Comparison of ENCODE assay signal across 8 mouse cellular contexts in genomic region chr9:114415701-114416100, GRCm38 (mm10). TPM values are rescaled to one million over a fixed set of nuclear protein-coding genes. Genes with fewer than 3 reads are reported as not detected.
DNase-seq lines count a peak whose midpoint lies in the region; ATAC-seq and TF ChIP-seq lines count a peak whose summit lies in the region.

No protein-coding gene starts in this region.

- no peaks in the 10 kb centered on the region for H3K27me3 ChIP-seq in MEL (ENCODE audit: control insufficient read depth in 1 of 2, insufficient read depth in 2 of 2, low read length in 2 of 2)
- no peaks in the 10 kb centered on the region for H3K27me3 ChIP-seq in cerebellum, adult 2 months (ENCODE audit: control insufficient read depth, insufficient read depth, low read length)
- H3K27me3 ChIP-seq in limb, embryonic 11.5 days (ENCODE audit: control insufficient read depth, insufficient read depth, low read length) = no peaks in the 10 kb centered on the region
- H3K27me3 ChIP-seq in neural tube, embryonic 11.5 days (ENCODE audit: control insufficient read depth, insufficient read depth, low read length) = no peaks in the 10 kb centered on the region

- no peak for ATAC-seq in limb, embryonic 11.5 days (ENCODE audit: insufficient number of reproducible peaks, low FRiP score, low TSS enrichment, low read depth)
- ATAC-seq in neural tube, embryonic 11.5 days (ENCODE audit: insufficient read depth, low FRiP score, low TSS enrichment) = no peak

- no peak overlapping the region for H3K9ac ChIP-seq in MEL (ENCODE audit: control insufficient read depth, low read depth, low read length, poor library complexity, severe bottlenecking)
- no peak overlapping the region for H3K9ac ChIP-seq in limb, embryonic 11.5 days (ENCODE audit: low read length)
- no peak overlapping the region for H3K9ac ChIP-seq in neural tube, embryonic 11.5 days (ENCODE audit: low read length)

- no peak overlapping the region for H3K27ac ChIP-seq in MEL (ENCODE audit: control insufficient read depth, low read depth, low read length)
- H3K27ac ChIP-seq in cerebellum, adult 2 months (ENCODE audit: insufficient read depth, low read length) = no peak overlapping the region
- no peak overlapping the region for H3K27ac ChIP-seq in limb, embryonic 11.5 days (replicated peaks; ENCODE audit: low read depth, low read length)
- no peak overlapping the region for H3K27ac ChIP-seq in neural tube, embryonic 11.5 days (ENCODE audit: low read depth, low read length)

- no peak overlapping the region for H3K4me3 ChIP-seq in MEL (ENCODE audit: control insufficient read depth in 1 of 2, insufficient read depth in 1 of 2, low read depth in 2 of 2, low read length in 2 of 2)
- no peak overlapping the region for H3K4me3 ChIP-seq in cerebellum, adult 2 months (replicated peaks; ENCODE audit: insufficient read depth, low read depth, low read length)
- H3K4me3 ChIP-seq in limb, embryonic 11.5 days (ENCODE audit: low read depth, low read length) = no peak overlapping the region
- H3K4me3 ChIP-seq in neural tube, embryonic 11.5 days (ENCODE audit: low read depth, low read length) = no peak overlapping the region

- no peak for TF ChIP-seq EP300 in MEL (IDR thresholded peaks at IDR 0.05; ENCODE audit: low read depth in 1 of 2, low read length in 2 of 2)

- no peak for TF ChIP-seq POLR2A in MEL (IDR thresholded peaks at IDR 0.05; ENCODE audit: control insufficient read depth in 1 of 2, insufficient read depth in 1 of 2, low read depth in 1 of 2, low read length in 2 of 2, poor library complexity in 1 of 2)
- no peak for TF ChIP-seq POLR2A in cerebellum, adult 2 months (IDR thresholded peaks at IDR 0.05; ENCODE audit: borderline replicate concordance, insufficient read depth, low read length)

- WGBS in cerebellum, adult 2 months = 21% methylated on average over 11 of the region's 11 CpGs
- WGBS in limb, embryonic 11.5 days = 17% methylated on average over 11 of the region's 11 CpGs
- WGBS in neural tube, embryonic 11.5 days = 20% methylated on average over 11 of the region's 11 CpGs

- peak; percentile 26 for TF ChIP-seq RAD21 in MEL (IDR thresholded peaks at IDR 0.05; ENCODE audit: low read depth, low read length)

- no peak overlapping the region for H3K4me2 ChIP-seq in limb, embryonic 11.5 days (ENCODE audit: low read depth, severe bottlenecking)
- no peak overlapping the region for H3K4me2 ChIP-seq in neural tube, embryonic 11.5 days (ENCODE audit: low read depth)

- peaks cover 0 to 3% of the 10 kb centered on the region in 2 experiments; a peak in 3 of 4 replicates for H3K36me3 ChIP-seq in MEL (ENCODE audit: control insufficient read depth in 1 of 2, insufficient read depth in 2 of 2, low read length in 2 of 2)
- H3K36me3 ChIP-seq in limb, embryonic 11.5 days (ENCODE audit: control insufficient read depth, insufficient read depth, low read length) = peaks cover 2% of the 10 kb centered on the region; the same call in 1 of the 2 replicates
- no peaks in the 10 kb centered on the region for H3K36me3 ChIP-seq in neural tube, embryonic 11.5 days (ENCODE audit: control insufficient read depth, insufficient read depth, low read length)

- DNase-seq in kidney, adult 18-20 months = peak; percentile 55
- DNase-seq in kidney, adult 8-10 months = no peak
- DNase-seq in MEL (ENCODE audit: low read depth, low spot score) = peak; percentile 61
- DNase-seq in cerebellum, adult 2 months = peak; percentile 25 to 37
- peak; percentile 58 for DNase-seq in heart, postnatal 4 days
- DNase-seq in limb, embryonic 11.5 days (ENCODE audit: low spot score) = peak; percentile 75
- peak; percentile 61 for DNase-seq in neural tube, embryonic 11.5 days (ENCODE audit: low spot score)
- DNase-seq in thymus, postnatal 36 days = peak; percentile 65 to 72

- no peaks in the 10 kb centered on the region for H3K79me2 ChIP-seq in MEL (ENCODE audit: control insufficient read depth, insufficient read depth, low read length, poor library complexity)

- 0 out of 4 replicates have a peak, but pooled peaks cover 0 to 3% of the 10 kb centered on the region in 2 experiments for H3K4me1 ChIP-seq in MEL (ENCODE audit: control insufficient read depth in 1 of 2, insufficient read depth in 2 of 2, low read length in 2 of 2)
- no peaks in the 10 kb centered on the region for H3K4me1 ChIP-seq in cerebellum, adult 2 months (ENCODE audit: control insufficient read depth, insufficient read depth, low read length)
- no peaks in the 10 kb centered on the region for H3K4me1 ChIP-seq in limb, embryonic 11.5 days (ENCODE audit: control insufficient read depth, insufficient read depth, low read length)
- no peaks in the 10 kb centered on the region for H3K4me1 ChIP-seq in neural tube, embryonic 11.5 days (ENCODE audit: control insufficient read depth, insufficient read depth, low read length)

- TF ChIP-seq CTCF in MEL (IDR thresholded peaks at IDR 0.05 in 2 of 3, conservative IDR thresholded peaks at IDR 0.05 in 1 of 3; ENCODE audit: control insufficient read depth in 1 of 3, insufficient read depth in 1 of 3, low read depth in 2 of 3, low read length in 3 of 3, poor library complexity in 1 of 3, severe bottlenecking in 1 of 3) = peak; percentile 63 to 95 (median 80)
- TF ChIP-seq CTCF in cerebellum, adult 2 months (IDR thresholded peaks at IDR 0.05; ENCODE audit: borderline replicate concordance, insufficient read depth, low read depth, low read length) = peak; percentile 81

- no peaks in the 10 kb centered on the region for H3K9me3 ChIP-seq in MEL (replicated peaks; ENCODE audit: insufficient read depth, low read length)
- no peaks in the 10 kb centered on the region; the same call in 1 of the 2 replicates for H3K9me3 ChIP-seq in limb, embryonic 11.5 days (ENCODE audit: control insufficient read depth, low read length)
- H3K9me3 ChIP-seq in neural tube, embryonic 11.5 days (ENCODE audit: control insufficient read depth, low read length) = no peaks in the 10 kb centered on the region

TF ChIP-seq in MEL, 35 proteins besides CTCF, POLR2A, EP300 and RAD21:
- TF ChIP-seq NELFE (IDR thresholded peaks at IDR 0.05; ENCODE audit: low read depth, low read length) = no peak
- TF ChIP-seq SIN3A (IDR thresholded peaks at IDR 0.05; ENCODE audit: low read length) = no peak
- TF ChIP-seq JUND (IDR thresholded peaks at IDR 0.05; ENCODE audit: low read depth, low read length) = no peak
- no peak for TF ChIP-seq E2F4 (IDR thresholded peaks at IDR 0.05; ENCODE audit: borderline replicate concordance, low read depth, low read length)
- TF ChIP-seq MAFK (IDR thresholded peaks at IDR 0.05; ENCODE audit: borderline replicate concordance, low read depth, low read length) = no peak
- peak; percentile 35 for TF ChIP-seq SMC3 (IDR thresholded peaks at IDR 0.05; ENCODE audit: low read depth, low read length)
- TF ChIP-seq GATA1 (IDR thresholded peaks at IDR 0.05; ENCODE audit: low read depth, low read length) = no peak
- no peak for TF ChIP-seq BHLHE40 (IDR thresholded peaks at IDR 0.05; ENCODE audit: borderline replicate concordance, low read depth, low read length)

RNA-seq across cellular contexts. Expression of gene Tmppe, which starts 14.8 kb away (rescaled TPM):
- 7.1 and 7.5 TPM in 2 replicates for total RNA-seq in MEL (2012; rRNA removed)
- 1 to 10 TPM in 1 of 2 experiments, not detected in 1; 9.2 TPM for polyA plus RNA-seq in MEL (2012; ENCODE audit: insufficient read depth in 1 of 2, insufficient read length in 2 of 2, low read depth in 1 of 2, low replicate concordance in 2 of 2, missing spikeins in 1 of 2)
- 4.1 and 4.5 TPM in 2 replicates for polyA plus RNA-seq in cerebellum, adult 2 months (2012; rRNA removed)
- total RNA-seq in heart, postnatal 4 days (2021) = 1 to 10 TPM; 5.8 to 6.6 TPM
- 3.6 and 5.1 TPM in 2 replicates for polyA plus RNA-seq in limb, embryonic 11.5 days (2014; fragmentation: Nextera tagmentation; extraction: Ambion mirVana)
- polyA plus RNA-seq in neural tube, embryonic 11.5 days (2014; fragmentation: Nextera tagmentation; extraction: Ambion mirVana) = 3.4 and 4.7 TPM in 2 replicates

RNA-seq across cellular contexts. Expression of gene Glb1, which starts 14.8 kb away (rescaled TPM):
- 7.0 and 8.1 TPM in 2 replicates for total RNA-seq in MEL (2012; rRNA removed)
- polyA plus RNA-seq in MEL (2012; ENCODE audit: insufficient read depth in 1 of 2, insufficient read length in 2 of 2, low read depth in 1 of 2, low replicate concordance in 2 of 2, missing spikeins in 1 of 2) = 10 to 100 TPM in 1 of 2 experiments, not detected in 1; 15.7 TPM
- polyA plus RNA-seq in cerebellum, adult 2 months (2012; rRNA removed) = 22.2 and 23.0 TPM in 2 replicates
- 10 to 100 TPM; 25.0 to 26.0 TPM for total RNA-seq in heart, postnatal 4 days (2021)
- polyA plus RNA-seq in limb, embryonic 11.5 days (2014; fragmentation: Nextera tagmentation; extraction: Ambion mirVana) = 23.2 and 24.4 TPM in 2 replicates
- polyA plus RNA-seq in neural tube, embryonic 11.5 days (2014; fragmentation: Nextera tagmentation; extraction: Ambion mirVana) = 24.5 and 26.1 TPM in 2 replicates

RNA-seq across cellular contexts. Expression of gene Crtap, which starts 25.2 kb away (rescaled TPM):
- 17.3 and 21.5 TPM in 2 replicates for total RNA-seq in MEL (2012; rRNA removed)
- polyA plus RNA-seq in MEL (2012; ENCODE audit: insufficient read depth in 1 of 2, insufficient read length in 2 of 2, low read depth in 1 of 2, low replicate concordance in 2 of 2, missing spikeins in 1 of 2) = 10 to 100 TPM in 1 of 2 experiments, not detected in 1; 62.2 TPM
- 12.9 and 13.1 TPM in 2 replicates for polyA plus RNA-seq in cerebellum, adult 2 months (2012; rRNA removed)
- total RNA-seq in heart, postnatal 4 days (2021) = 10 to 100 TPM; 69.7 to 79.2 TPM
- polyA plus RNA-seq in limb, embryonic 11.5 days (2014; fragmentation: Nextera tagmentation; extraction: Ambion mirVana) = 57.6 and 66.7 TPM in 2 replicates
- polyA plus RNA-seq in neural tube, embryonic 11.5 days (2014; fragmentation: Nextera tagmentation; extraction: Ambion mirVana) = 42.1 and 48.3 TPM in 2 replicates

Comparison
In these comparisons a context has a peak if more than half of its experiments do, and no peak if none do; other contexts are left out.
1. DNase-seq: peak in kidney, adult 18-20 months (single experiment), MEL (single experiment), cerebellum, adult 2 months (2 of 2), heart, postnatal 4 days (single experiment), limb, embryonic 11.5 days (single experiment), neural tube, embryonic 11.5 days (single experiment) and thymus, postnatal 36 days (2 of 2); none in kidney, adult 8-10 months (0 of 2).